Comparison of ENCODE assay signal across 21 mouse cellular contexts in the genomic region with DNA sequence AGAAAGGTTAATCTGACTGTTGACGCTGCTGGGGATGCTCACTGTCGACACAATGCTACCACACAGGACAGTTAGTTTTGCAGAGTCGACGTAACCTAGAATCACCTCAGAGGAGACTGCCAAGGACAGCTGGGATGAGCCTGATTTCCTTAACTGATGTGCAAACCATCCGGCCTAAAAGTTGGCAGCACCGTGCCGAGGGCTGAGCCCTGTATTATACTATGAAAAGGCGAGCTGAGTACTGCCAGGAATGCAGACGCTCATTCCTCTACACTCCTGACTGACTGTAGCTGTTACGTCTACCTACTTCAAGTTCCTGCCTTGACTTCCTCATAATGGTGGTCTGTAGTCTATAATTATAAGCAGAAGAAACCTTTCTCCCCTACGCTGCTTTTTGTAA. TPM values are rescaled to one million over a fixed set of nuclear protein-coding genes. Genes with fewer than 3 reads are reported as not detected.
"Had no signal": no experiment of that assay in that cellular context is flagged by ENCODE, and none has a peak within 500 bp of the region (broad histone marks: within the 10 kb centered on the region; RNA-seq: fewer than 3 reads in every experiment).

No protein-coding gene starts in this region.

- H3K9ac ChIP-seq: lung, embryonic 15.5 days; midbrain, embryonic 13.5 days; midbrain, embryonic 15.5 days; neural tube, embryonic 12.5 days; stomach, embryonic 15.5 days had no signal

- H3K27me3 ChIP-seq: lung, embryonic 15.5 days; megakaryocyte, embryonic 14.5 days; midbrain, embryonic 13.5 days; midbrain, embryonic 15.5 days; neural tube, embryonic 12.5 days; stomach, embryonic 15.5 days had no signal

- H3K4me1 ChIP-seq: lung, embryonic 15.5 days had no signal

- H3K27ac ChIP-seq: lung, embryonic 15.5 days; macrophage; midbrain, embryonic 13.5 days; midbrain, embryonic 15.5 days; neural tube, embryonic 12.5 days; stomach, embryonic 15.5 days; stomach, postnatal 0 days had no signal

- H3K4me2 ChIP-seq: lung, embryonic 15.5 days; midbrain, embryonic 11.5 days; midbrain, embryonic 13.5 days; midbrain, embryonic 15.5 days; neural tube, embryonic 12.5 days; stomach, embryonic 15.5 days had no signal

- H3K4me3 ChIP-seq: lung, embryonic 15.5 days; megakaryocyte, embryonic 14.5 days; midbrain, embryonic 13.5 days; midbrain, embryonic 15.5 days; neural tube, embryonic 12.5 days; stomach, embryonic 15.5 days had no signal

- H3K9me3 ChIP-seq: lung, embryonic 15.5 days; megakaryocyte, embryonic 14.5 days; midbrain, embryonic 13.5 days; midbrain, embryonic 15.5 days; neural tube, embryonic 12.5 days; stomach, embryonic 15.5 days had no signal

- ATAC-seq: lung, postnatal 0 days; midbrain, embryonic 13.5 days; midbrain, embryonic 15.5 days had no signal

- DNase-seq: lung, adult 2 months; lung, postnatal 14 days; lung, postnatal 36 days; right cerebral cortex, postnatal 14 days; thymus, adult 2 months; thymus, postnatal 25 days had no signal

RNA-seq across cellular contexts. Expression of a gene that starts 46.0 kb away (rescaled TPM):
- total RNA-seq: midbrain, postnatal 0 days; monocyte, adult 5-6 weeks; neutrophil, adult 5-6 weeks had no signal
- polyA plus RNA-seq: midbrain, embryonic 11.5 days; midbrain, embryonic 15.5 days; midbrain, postnatal 0 days; neural tube, embryonic 12.5 days; neural tube, embryonic 14.5 days; spleen, adult 2 months; thymus, adult 2 months had no signal
